Mouse (Mus musculus) kidney, embryonic 16.5 days (tissue): ENCODE results near the gene Hipk4. TPM values are rescaled to one million over a fixed set of nuclear protein-coding genes. Genes with fewer than 3 reads are reported as not detected.
A peak's percentile ranks its signal among the peaks of the same experiment; 100 is the strongest.

Source experiments
- ATAC-seq: fragments of 200-750 bp; cut with Nextera tagmentation; 2 replicates; pipeline ENCODE4 v1.8.0; 2017; ENCODE audit warnings: moderate TSS enrichment; ENCODE audit not compliant: low FRiP score, low TSS enrichment
- H3K27ac ChIP-seq: fragments of 300-500 bp; sonication (generic); 2 replicates; pipeline ENCODE4 v1.5.1; 2014; ENCODE audit warnings: low read length
- H3K27me3 ChIP-seq: fragments of 300-500 bp; sonication (generic); 2 replicates; pipeline ENCODE4 v1.6.1; 2014; ENCODE audit warnings: low read length, control low read depth, mixed read lengths; ENCODE audit not compliant: insufficient read depth
- H3K36me3 ChIP-seq: fragments of 300-500 bp; sonication (generic); 2 replicates; pipeline ENCODE4 v1.6.1; 2014; ENCODE audit warnings: low read length, control low read depth, mixed read lengths; ENCODE audit not compliant: insufficient read depth
- H3K4me1 ChIP-seq: fragments of 300-500 bp; sonication (generic); 2 replicates; pipeline ENCODE4 v1.6.1; 2014; ENCODE audit warnings: low read length, control low read depth, mixed read lengths; ENCODE audit not compliant: insufficient read depth
- H3K4me2 ChIP-seq: fragments of 300-500 bp; sonication (generic); replicated peaks from 2 replicates; pipeline ENCODE4 v1.6.1; 2014; ENCODE audit warnings: low read depth, low read length
- H3K4me3 ChIP-seq: fragments of 300-500 bp; sonication (generic); 2 replicates; pipeline ENCODE4 v1.5.1; 2014; ENCODE audit warnings: mild to moderate bottlenecking, low read length
- H3K9ac ChIP-seq: fragments of 300-500 bp; sonication (generic); replicated peaks from 2 replicates; pipeline ENCODE4 v1.6.1; 2014; ENCODE audit warnings: low read length
- H3K9me3 ChIP-seq: fragments of 300-500 bp; sonication (generic); 2 replicates; pipeline ENCODE4 v1.6.1; 2016; ENCODE audit warnings: low read length, control low read depth
- WGBS: fragments of 180-500 bp; shearing (Covaris S2); extraction: QIAGEN DNeasy Blood & Tissue Kit; methylation state at CpG from one replicate; pipeline ENCODE4 v1.1.7; 2014; 5-methylcytosine and 5-hydroxymethylcytosine counted together
- polyA plus RNA-seq: library from polyadenylated mRNA; unstranded; fragments of >200 nt; fragmentation: Nextera tagmentation; extraction: Ambion mirVana; gene quantifications from 2 replicates; pipeline ENCODE4 v1.2.1, GENCODE M21; 2015

Gene Hipk4
- polyA plus RNA-seq, 1 experiment from 2014 or later: 0.70 TPM

DNA sequence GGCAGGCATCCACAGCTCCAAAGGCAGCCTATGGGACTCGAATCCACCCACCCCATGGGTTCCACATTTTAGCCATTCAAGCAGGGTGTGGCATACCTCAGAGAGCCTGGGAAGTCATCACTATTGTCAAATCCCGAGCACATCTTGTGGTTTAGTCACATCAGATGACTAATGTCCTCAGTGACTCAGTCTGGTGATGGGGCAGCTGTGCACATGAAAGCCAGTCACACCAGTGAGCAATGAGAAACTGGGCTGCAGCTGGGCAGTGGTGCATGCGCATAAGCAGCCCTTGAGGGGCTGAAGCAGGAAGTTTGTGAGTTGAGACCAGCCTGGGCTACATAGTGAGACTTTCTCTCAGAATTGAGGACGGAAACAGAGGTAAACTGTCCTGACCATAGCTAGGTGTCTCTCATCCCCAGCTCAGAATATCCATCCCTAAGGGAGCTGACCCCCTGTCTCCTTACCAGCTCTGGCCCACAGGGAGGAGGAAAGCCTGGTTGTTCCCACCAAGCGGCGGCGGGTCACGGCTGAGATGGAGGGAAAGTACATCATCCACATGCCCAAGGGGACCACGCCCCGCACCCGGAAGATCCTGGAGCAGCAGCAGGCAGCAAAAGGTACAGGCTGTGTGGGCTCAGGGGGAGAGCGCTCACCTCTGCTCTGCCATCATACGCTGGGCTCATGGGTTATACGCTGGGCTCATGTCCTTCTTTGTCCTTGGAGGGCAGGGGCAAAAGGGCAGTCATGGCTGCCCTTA is 51.2 kb downstream of the Hipk4 start:
- no peaks in the 10 kb centered on the region for H3K9me3 ChIP-seq
- no peaks in the 10 kb centered on the region for H3K4me1 ChIP-seq
- ATAC-seq: no peak
- no peaks in the 10 kb centered on the region for H3K27me3 ChIP-seq
- peaks cover 46% of the 10 kb centered on the region for H3K36me3 ChIP-seq
- no peak overlapping the region for H3K4me2 ChIP-seq
- H3K4me3 ChIP-seq: no peak overlapping the region
- no peak overlapping the region for H3K9ac ChIP-seq
- H3K27ac ChIP-seq: no peak overlapping the region
- 89% methylated on average over 14 of the region's 14 CpGs for WGBS

DNA sequence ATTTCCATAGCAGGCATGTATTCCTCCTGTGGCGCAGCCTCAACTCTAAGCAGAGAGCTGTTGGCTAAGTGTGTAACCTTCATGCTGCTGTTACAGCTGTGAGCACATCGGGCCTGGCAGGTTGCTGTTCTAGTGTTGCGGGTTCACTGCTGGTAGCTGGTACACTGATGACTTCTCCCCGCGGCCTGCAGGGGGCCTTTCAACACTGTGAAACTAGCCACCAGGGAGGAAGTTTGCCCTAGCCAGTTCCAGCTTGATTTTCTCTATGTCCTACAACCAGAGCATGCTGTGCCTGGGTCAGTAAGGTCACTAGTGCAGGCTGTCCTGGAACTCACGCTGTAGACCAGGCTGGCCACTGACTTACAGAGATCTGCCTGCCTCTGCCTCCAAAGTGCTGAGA is 53.8 kb downstream of the Hipk4 start:
- 69% methylated on average over 6 of the region's 6 CpGs for WGBS
- Histone ChIP-seq H3K27me3 (no peaks in the 10 kb centered on the region), H3K27ac (no peak overlapping the region), H3K9ac (no peak overlapping the region), H3K9me3 (no peaks in the 10 kb centered on the region), H3K4me3 (no peak overlapping the region), H3K36me3 (peaks cover 58% of the 10 kb centered on the region), H3K4me2 (no peak overlapping the region), H3K4me1 (no peaks in the 10 kb centered on the region)
- 0 out of 2 replicates have a peak, but pooled peaks have one; percentile 19 for ATAC-seq

DNA sequence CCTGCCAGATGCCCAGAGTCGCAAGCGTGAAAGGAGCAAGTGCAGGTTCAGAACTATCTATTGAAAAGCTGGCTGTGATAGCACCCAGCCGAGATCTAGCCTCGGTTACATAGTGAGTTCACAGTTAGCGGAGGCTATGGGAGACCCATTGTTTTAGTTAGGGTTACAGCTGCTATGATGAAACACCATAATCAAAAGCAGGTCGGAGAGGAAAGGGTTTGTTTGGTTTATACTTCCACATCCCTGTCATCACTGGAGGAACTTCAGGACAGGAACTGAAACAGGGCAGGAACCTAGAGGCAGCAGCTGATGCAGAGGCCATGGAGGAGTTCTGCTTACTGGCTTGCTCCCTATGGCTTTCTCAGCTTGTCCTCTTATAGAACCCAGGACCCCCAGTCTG is 54.5 kb downstream of the Hipk4 start:
- Histone ChIP-seq H3K9ac (no peak overlapping the region), H3K27ac (no peak overlapping the region), H3K27me3 (no peaks in the 10 kb centered on the region), H3K4me1 (no peaks in the 10 kb centered on the region), H3K36me3 (peaks cover 56% of the 10 kb centered on the region), H3K9me3 (no peaks in the 10 kb centered on the region), H3K4me2 (no peak overlapping the region), H3K4me3 (no peak overlapping the region)
- ATAC-seq: no peak
- WGBS: 95% methylated on average over 6 of the region's 6 CpGs

DNA sequence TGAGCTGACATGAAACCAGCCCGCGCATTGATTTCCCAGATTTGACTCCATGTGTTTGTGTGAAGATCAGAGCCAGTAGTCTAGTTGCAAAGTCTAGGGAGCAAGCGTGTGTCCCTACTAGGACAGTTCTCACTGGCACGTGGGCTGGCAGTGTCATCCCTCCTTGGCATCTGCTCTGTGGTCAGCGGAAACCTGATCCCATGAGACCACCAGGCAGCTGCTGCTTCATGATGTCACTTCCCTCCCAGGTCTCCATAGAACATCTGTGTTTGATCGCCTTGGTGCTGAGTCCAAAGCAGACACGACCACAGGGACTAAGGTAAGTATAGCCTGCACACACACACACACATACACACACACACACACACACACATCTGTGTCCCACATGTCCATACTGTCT is 55.4 kb downstream of the Hipk4 start:
- Histone ChIP-seq H3K36me3 (peaks cover 55% of the 10 kb centered on the region), H3K4me1 (no peaks in the 10 kb centered on the region), H3K4me3 (no peak overlapping the region)

DNA sequence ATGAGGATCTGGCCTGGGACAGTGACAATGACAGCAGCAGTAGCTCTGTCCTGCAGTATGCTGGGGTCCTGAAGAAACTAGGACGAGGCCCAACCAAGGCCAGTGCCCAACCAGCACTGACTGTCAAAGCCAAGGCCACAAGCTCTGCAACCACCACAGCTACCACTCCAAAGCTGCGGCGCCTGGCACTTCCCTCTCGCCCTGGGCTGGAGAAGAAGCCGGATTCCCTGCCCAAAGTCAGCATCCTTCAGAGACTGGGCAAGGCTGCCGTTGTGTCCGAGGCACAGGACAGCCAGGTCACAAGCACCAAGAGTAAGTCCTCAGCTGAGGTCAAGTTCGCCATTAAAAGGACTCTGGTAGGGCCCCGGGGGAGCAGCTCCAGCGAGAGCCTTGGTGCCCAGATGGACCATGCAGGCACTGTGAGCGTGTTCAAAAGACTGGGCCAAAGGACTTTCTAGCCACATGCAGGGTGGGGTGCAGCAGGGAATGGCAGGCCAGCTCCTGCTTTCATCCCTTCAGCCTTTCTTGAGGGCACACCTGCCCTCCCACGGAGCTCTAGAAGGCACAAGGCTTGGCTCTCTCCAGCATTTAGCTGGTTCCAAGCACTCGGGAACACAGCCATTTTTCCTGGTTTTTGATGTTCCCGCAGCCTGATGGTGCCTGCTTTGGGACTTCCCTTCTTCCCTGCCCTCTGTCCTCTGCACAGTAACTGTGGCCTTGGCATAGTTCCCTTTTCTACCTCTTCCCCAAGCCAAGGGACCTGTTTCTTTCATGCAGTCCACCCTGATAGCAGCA is 57.5 kb downstream of the Hipk4 start:
- no peaks in the 10 kb centered on the region for H3K4me1 ChIP-seq
- peaks cover 48% of the 10 kb centered on the region for H3K36me3 ChIP-seq
- H3K9me3 ChIP-seq: no peaks in the 10 kb centered on the region
- no peak overlapping the region for H3K4me2 ChIP-seq
- H3K27ac ChIP-seq: no peak overlapping the region
- no peak overlapping the region for H3K4me3 ChIP-seq
- no peaks in the 10 kb centered on the region for H3K27me3 ChIP-seq
- no peak for ATAC-seq
- 93% methylated on average over 14 of the region's 14 CpGs for WGBS
- H3K9ac ChIP-seq: no peak overlapping the region

More for the DNA sequence above, 55.4 kb downstream of the Hipk4 start:
- Histone ChIP-seq H3K27me3 (no peaks in the 10 kb centered on the region), H3K27ac (no peak overlapping the region), H3K9ac (no peak overlapping the region), H3K4me2 (no peak overlapping the region), H3K9me3 (no peaks in the 10 kb centered on the region)
- 78% methylated on average over 7 of the region's 7 CpGs for WGBS
- no peak for ATAC-seq

Other genes with a start within 250 kb of the Hipk4 start
- gene Ltbp4, start 185.6 kb upstream of the Hipk4 start, polyA plus RNA-seq: 45.9 and 55.8 TPM in 2 replicates
- gene Shkbp1, start 167.2 kb upstream of the Hipk4 start, polyA plus RNA-seq: 51.4 and 56.9 TPM in 2 replicates
- 0.64 and 0.80 TPM in 2 replicates for gene Gm20479, start 165.8 kb upstream of the Hipk4 start, polyA plus RNA-seq
- gene Sptbn4, start 75.6 kb upstream of the Hipk4 start, polyA plus RNA-seq: 0.31 and 0.40 TPM in 2 replicates
- gene Blvrb, start 75.3 kb upstream of the Hipk4 start, polyA plus RNA-seq: 50.8 and 54.6 TPM in 2 replicates
- 27.5 and 32.5 TPM in 2 replicates for gene Sertad3, start 49.5 kb upstream of the Hipk4 start, polyA plus RNA-seq
- gene Sertad1, start 36.4 kb upstream of the Hipk4 start, polyA plus RNA-seq: 42.3 and 45.8 TPM in 2 replicates
- 4.9 and 5.1 TPM in 2 replicates for gene Prx, start 23.9 kb upstream of the Hipk4 start, polyA plus RNA-seq
- 121 and 122 TPM in 2 replicates for gene Pld3, start 30.0 kb downstream of the Hipk4 start, polyA plus RNA-seq
- 25.1 and 30.4 TPM in 2 replicates for gene 2310022A10Rik, start 30.0 kb downstream of the Hipk4 start, polyA plus RNA-seq
- gene Akt2, start 68.3 kb downstream of the Hipk4 start, polyA plus RNA-seq: 110 and 112 TPM in 2 replicates
- gene Ttc9b, start 130.6 kb downstream of the Hipk4 start, polyA plus RNA-seq: 0.11 and 0.41 TPM in 2 replicates
- 4.6 and 7.1 TPM in 2 replicates for gene Map3k10, start 151.3 kb downstream of the Hipk4 start, polyA plus RNA-seq
- 4.0 and 5.4 TPM in 2 replicates for gene Zfp607b, start 166.1 kb downstream of the Hipk4 start, polyA plus RNA-seq
- gene Zfp60, start 208.1 kb downstream of the Hipk4 start, polyA plus RNA-seq: 36.8 and 45.6 TPM in 2 replicates